Mouse (Mus musculus) limb, embryonic 14.5 days (tissue): ENCODE measurements around the gene Tbcel. TPM values are rescaled to one million over a fixed set of nuclear protein-coding genes. Genes with fewer than 3 reads are reported as not detected.

Experiments
- ATAC-seq: fragments of 200-750 bp; cut with Nextera tagmentation; 2 replicates; pipeline ENCODE4 v1.8.0; 2017; ENCODE audit warnings: low read depth, moderate number of reproducible peaks, moderate TSS enrichment; ENCODE audit not compliant: low FRiP score
- DNase-seq: peaks from one replicate; pipeline ENCODE4 v3.0.0-alpha.2; 2015; ENCODE audit warnings: low spot score
- H3K27ac ChIP-seq: fragments of 300-500 bp; sonication (generic); replicated peaks from 2 replicates; pipeline ENCODE4 v1.5.1; 2014; ENCODE audit warnings: low read depth, mild to moderate bottlenecking, low read length, moderate library complexity, mixed read lengths
- H3K27me3 ChIP-seq: fragments of 300-500 bp; sonication (generic); 2 replicates; pipeline ENCODE4 v1.6.1; 2014; ENCODE audit warnings: low read length, mixed read lengths; ENCODE audit not compliant: control insufficient read depth, insufficient read depth
- H3K36me3 ChIP-seq: fragments of 300-500 bp; sonication (generic); 2 replicates; pipeline ENCODE4 v1.6.1; 2014; ENCODE audit warnings: mild to moderate bottlenecking, low read length, moderate library complexity, mixed read lengths; ENCODE audit not compliant: control insufficient read depth, insufficient read depth
- H3K4me1 ChIP-seq: fragments of 300-500 bp; sonication (generic); 2 replicates; pipeline ENCODE4 v1.6.1; 2014; ENCODE audit warnings: antibody characterized with exemption, low read length, mixed read lengths; ENCODE audit not compliant: control insufficient read depth, insufficient read depth
- H3K4me2 ChIP-seq: fragments of 300-500 bp; sonication (generic); replicated peaks from 2 replicates; pipeline ENCODE4 v1.6.1; 2014; ENCODE audit warnings: low read depth, mild to moderate bottlenecking, low read length, moderate library complexity; ENCODE audit not compliant: severe bottlenecking
- H3K4me3 ChIP-seq: fragments of 300-500 bp; sonication (generic); replicated peaks from 2 replicates; pipeline ENCODE4 v1.5.1; 2014; ENCODE audit warnings: low read length
- H3K9ac ChIP-seq: fragments of 300-500 bp; sonication (generic); 2 replicates; pipeline ENCODE4 v1.6.1; 2014; ENCODE audit warnings: mild to moderate bottlenecking, low read depth, low read length, moderate library complexity; ENCODE audit not compliant: severe bottlenecking
- H3K9me3 ChIP-seq: fragments of 300-500 bp; sonication (generic); 2 replicates; pipeline ENCODE4 v1.6.1; 2016; ENCODE audit warnings: low read length; ENCODE audit not compliant: control insufficient read depth
- POLR2A ChIP-seq: fragments of 200-500 bp; IDR thresholded peaks from 2 replicates; pipeline ENCODE4 v1.8.0; 2012; ENCODE audit warnings: inconsistent platforms, mild to moderate bottlenecking, moderate library complexity, borderline replicate concordance; ENCODE audit not compliant: insufficient read depth, insufficient read length; ENCODE audit errors: extremely low read depth
- WGBS: fragments of 180-500 bp; shearing (Covaris S2); extraction: QIAGEN DNeasy Blood & Tissue Kit; methylation state at CpG from one replicate; pipeline ENCODE4 v1.1.7; 2014; 5-methylcytosine and 5-hydroxymethylcytosine counted together
- polyA plus RNA-seq, 2 experiments: library from polyadenylated mRNA; depleted of rRNA in 1 of 2; stranded (reverse) in 1 of 2; unstranded in 1 of 2; fragments of >200 nt; fragmentation: Nextera tagmentation in 1 of 2; extraction: Ambion mirVana in 1 of 2; gene quantifications; 2 replicates each; pipeline versions ENCODE4 v1.2.1 to v1.2.3; 2012 to 2014

Gene Tbcel
- polyA plus RNA-seq, 2 experiments: 5.3 to 14.2 TPM

GRCm38 (mm10) chr9:42463220-42463989 lies 44.2 kb downstream of the Tbcel start:
- Histone ChIP-seq H3K27me3 (no peaks in the 10 kb centered on the region), H3K4me2 (no peak overlapping the region), H3K9ac (no peak overlapping the region), H3K4me1 (peaks cover 8% of the 10 kb centered on the region), H3K4me3 (no peak overlapping the region), H3K27ac (no peak overlapping the region), H3K9me3 (no peaks in the 10 kb centered on the region), H3K36me3 (no peaks in the 10 kb centered on the region)
- no peak for TF ChIP-seq POLR2A
- DNase-seq (no peak), ATAC-seq (no peak)
- 57% methylated on average over 8 of the region's 8 CpGs for whole genome bisulfite sequencing

GRCm38 (mm10) chr9:42462585-42463219 lies 44.9 kb downstream of the Tbcel start:
- ATAC-seq: no peak
- no peak for DNase-seq
- Histone ChIP-seq H3K27ac (no peak overlapping the region), H3K4me2 (no peak overlapping the region), H3K4me1 (peaks cover 8% of the 10 kb centered on the region), H3K9me3 (no peaks in the 10 kb centered on the region), H3K4me3 (no peak overlapping the region), H3K9ac (no peak overlapping the region), H3K36me3 (no peaks in the 10 kb centered on the region), H3K27me3 (no peaks in the 10 kb centered on the region)
- 85% methylated on average over 7 of the region's 7 CpGs for WGBS
- no peak for TF ChIP-seq POLR2A

- ATAC-seq (no peak), DNase-seq (no peak)
- Histone ChIP-seq H3K9ac (no peak overlapping the region), H3K27me3 (no peaks in the 10 kb centered on the region), H3K9me3 (no peaks in the 10 kb centered on the region), H3K4me3 (no peak overlapping the region), H3K36me3 (no peaks in the 10 kb centered on the region), H3K4me2 (no peak overlapping the region), H3K27ac (no peak overlapping the region), H3K4me1 (peaks cover 11% of the 10 kb centered on the region)
- no peak for TF ChIP-seq POLR2A
- WGBS: 60% methylated on average over 11 of the region's 11 CpGs
Observed at GRCm38 (mm10) chr9:42461390-42462108, 46.1 kb downstream of the Tbcel start.

GRCm38 (mm10) chr9:42460353-42460752 lies 47.3 kb downstream of the Tbcel start:
- Histone ChIP-seq H3K4me3 (no peak overlapping the region), H3K4me2 (no peak overlapping the region), H3K36me3 (no peaks in the 10 kb centered on the region), H3K27ac (no peak overlapping the region), H3K9me3 (no peaks in the 10 kb centered on the region), H3K9ac (no peak overlapping the region), H3K4me1 (peaks cover 11% of the 10 kb centered on the region), H3K27me3 (no peaks in the 10 kb centered on the region)
- TF ChIP-seq POLR2A: no peak
- DNase-seq (no peak), ATAC-seq (no peak)
- WGBS: 82% methylated on average over 10 of the region's 10 CpGs

GRCm38 (mm10) chr9:42459736-42460135 lies 47.9 kb downstream of the Tbcel start:
- Histone ChIP-seq H3K4me2 (no peak overlapping the region), H3K27ac (no peak overlapping the region), H3K9ac (no peak overlapping the region), H3K36me3 (no peaks in the 10 kb centered on the region), H3K4me1 (peaks cover 11% of the 10 kb centered on the region), H3K27me3 (no peaks in the 10 kb centered on the region), H3K9me3 (no peaks in the 10 kb centered on the region), H3K4me3 (no peak overlapping the region)
- no peak for TF ChIP-seq POLR2A
- no peak for ATAC-seq
- 95% methylated on average over 6 of the region's 6 CpGs for WGBS
- DNase-seq: no peak
